Mouse (Mus musculus) intestine, embryonic 16.5 days (tissue): Measurements from ENCODE around the gene Gpsm2. TPM values are rescaled to one million over a fixed set of nuclear protein-coding genes. Genes with fewer than 3 reads are reported as not detected.

ENCODE experiments used
- ATAC-seq: fragments of 200-750 bp; cut with Nextera tagmentation; 2 replicates; pipeline ENCODE4 v1.8.0; 2017; ENCODE audit warnings: moderate TSS enrichment, moderate library complexity
- H3K27ac ChIP-seq: fragments of 300-500 bp; sonication (generic); 2 replicates; pipeline ENCODE4 v1.5.1; 2014; ENCODE audit warnings: mild to moderate bottlenecking, low read length
- H3K27me3 ChIP-seq: fragments of 300-500 bp; sonication (generic); replicated peaks from 2 replicates; pipeline ENCODE4 v1.6.1; 2014; ENCODE audit warnings: low read length, control low read depth, mixed read lengths; ENCODE audit not compliant: control insufficient read depth, insufficient read depth
- H3K36me3 ChIP-seq: fragments of 300-500 bp; sonication (generic); 2 replicates; pipeline ENCODE4 v1.6.1; 2014; ENCODE audit warnings: low read length, control low read depth; ENCODE audit not compliant: control insufficient read depth, insufficient read depth
- H3K4me1 ChIP-seq: fragments of 300-500 bp; sonication (generic); 2 replicates; pipeline ENCODE4 v1.6.1; 2014; ENCODE audit warnings: low read length, control low read depth, mixed read lengths; ENCODE audit not compliant: control insufficient read depth, insufficient read depth
- H3K4me2 ChIP-seq: fragments of 300-500 bp; sonication (generic); 2 replicates; pipeline ENCODE4 v1.6.1; 2014; ENCODE audit warnings: low read depth, low read length, control low read depth
- H3K4me3 ChIP-seq: fragments of 300-500 bp; sonication (generic); 2 replicates; pipeline ENCODE4 v1.5.1; 2014; ENCODE audit warnings: mild to moderate bottlenecking, low read length
- H3K9ac ChIP-seq: fragments of 300-500 bp; sonication (generic); 2 replicates; pipeline ENCODE4 v1.6.1; 2014; ENCODE audit warnings: low read depth, low read length
- H3K9me3 ChIP-seq: fragments of 300-500 bp; sonication (generic); 2 replicates; pipeline ENCODE4 v1.6.1; 2016; ENCODE audit warnings: low read length, control low read depth; ENCODE audit not compliant: control insufficient read depth
- WGBS: fragments of 180-500 bp; shearing (Covaris S2); extraction: QIAGEN DNeasy Blood & Tissue Kit; methylation state at CpG from one replicate; pipeline ENCODE4 v1.1.7; 2014; 5-methylcytosine and 5-hydroxymethylcytosine counted together
- polyA plus RNA-seq: library from polyadenylated mRNA; unstranded; fragments of >200 nt; fragmentation: Nextera tagmentation; extraction: Ambion mirVana; gene quantifications from 2 replicates; pipeline ENCODE4 v1.2.1, GENCODE M21; 2015

Gene Gpsm2
- polyA plus RNA-seq, 1 experiment from 2014 or later = 49.5 TPM

DNA sequence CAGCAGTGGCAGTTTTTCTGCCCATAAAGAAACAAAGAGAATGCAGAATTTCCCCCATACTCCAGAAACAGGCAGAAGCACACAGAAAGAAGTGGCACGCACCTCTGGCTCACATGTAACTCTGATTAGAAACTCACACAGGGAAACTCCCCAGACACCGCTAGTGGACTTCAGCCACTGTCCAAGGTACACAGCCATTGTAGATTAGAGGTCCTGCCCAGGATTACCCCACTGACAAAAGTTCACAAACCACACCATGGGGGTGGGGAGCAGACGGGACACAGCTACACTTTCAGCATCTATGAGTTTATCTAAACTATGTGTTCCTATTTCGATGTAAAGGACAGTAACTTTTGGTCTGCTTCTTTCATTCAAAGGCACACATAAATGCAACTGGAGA, 7.3 kb downstream of the Gpsm2 start:
- Histone ChIP-seq H3K4me3 (no peak overlapping the region), H3K9ac (no peak overlapping the region), H3K36me3 (no peaks in the 10 kb centered on the region), H3K4me2 (no peak overlapping the region), H3K4me1 (peaks cover 19% of the 10 kb centered on the region), H3K27me3 (no peaks in the 10 kb centered on the region), H3K27ac (peak overlapping the region; percentile 39; the same call in 1 of the 2 replicates), H3K9me3 (no peaks in the 10 kb centered on the region)
- peak; percentile 87 for ATAC-seq
- WGBS = 67% methylated on average over 4 of the region's 4 CpGs

- 0 out of 2 replicates have a peak overlapping the region, but pooled peaks have one; percentile 6 for H3K27ac ChIP-seq
- ATAC-seq = no peak
- H3K36me3 ChIP-seq = no peaks in the 10 kb centered on the region
- no peak overlapping the region for H3K9ac ChIP-seq
- H3K9me3 ChIP-seq = no peaks in the 10 kb centered on the region
- H3K4me1 ChIP-seq = peaks cover 15% of the 10 kb centered on the region
- no peak overlapping the region for H3K4me2 ChIP-seq
- H3K27me3 ChIP-seq = no peaks in the 10 kb centered on the region
- no peak overlapping the region for H3K4me3 ChIP-seq
- whole genome bisulfite sequencing = 32% methylated on average over 3 of the region's 3 CpGs
These were observed 8.9 kb downstream of the Gpsm2 start for GRCm38 (mm10) chr3:108713065-108713675.

GRCm38 (mm10) chr3:108711296-108711695, 10.8 kb downstream of the Gpsm2 start:
- Histone ChIP-seq H3K27me3 (no peaks in the 10 kb centered on the region), H3K4me1 (peaks cover 12% of the 10 kb centered on the region), H3K4me2 (no peak overlapping the region), H3K36me3 (no peaks in the 10 kb centered on the region; the same call in 1 of the 2 replicates), H3K27ac (no peak overlapping the region), H3K4me3 (no peak overlapping the region), H3K9me3 (no peaks in the 10 kb centered on the region), H3K9ac (no peak overlapping the region)
- no peak for ATAC-seq
- 95% methylated on average over 5 of the region's 5 CpGs for WGBS

DNA sequence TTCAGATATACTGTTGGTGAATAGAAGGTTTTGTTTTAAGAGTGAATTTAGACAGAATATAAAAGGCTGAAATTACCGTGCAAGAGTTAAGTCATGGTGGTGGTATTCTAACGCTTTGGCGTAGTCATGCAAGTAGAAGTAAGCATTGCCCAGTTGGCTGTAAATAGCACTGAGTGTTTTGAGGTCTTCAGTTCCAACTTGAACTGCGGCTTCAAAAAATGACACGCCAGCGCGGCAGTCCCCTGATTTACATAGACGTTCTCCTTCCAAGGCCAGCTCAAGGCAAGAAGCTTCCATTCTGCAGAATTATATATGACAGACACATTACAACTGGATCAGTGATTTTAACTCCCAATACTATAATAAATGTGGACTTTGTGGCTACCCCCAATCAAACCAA, 19.3 kb downstream of the Gpsm2 start:
- Histone ChIP-seq H3K4me2 (no peak overlapping the region), H3K36me3 (peaks cover 6% of the 10 kb centered on the region), H3K4me1 (no peaks in the 10 kb centered on the region), H3K27ac (no peak overlapping the region), H3K27me3 (no peaks in the 10 kb centered on the region), H3K9me3 (no peaks in the 10 kb centered on the region), H3K4me3 (no peak overlapping the region), H3K9ac (no peak overlapping the region)
- ATAC-seq = no peak
- WGBS = 94% methylated on average over 8 of the region's 8 CpGs

DNA sequence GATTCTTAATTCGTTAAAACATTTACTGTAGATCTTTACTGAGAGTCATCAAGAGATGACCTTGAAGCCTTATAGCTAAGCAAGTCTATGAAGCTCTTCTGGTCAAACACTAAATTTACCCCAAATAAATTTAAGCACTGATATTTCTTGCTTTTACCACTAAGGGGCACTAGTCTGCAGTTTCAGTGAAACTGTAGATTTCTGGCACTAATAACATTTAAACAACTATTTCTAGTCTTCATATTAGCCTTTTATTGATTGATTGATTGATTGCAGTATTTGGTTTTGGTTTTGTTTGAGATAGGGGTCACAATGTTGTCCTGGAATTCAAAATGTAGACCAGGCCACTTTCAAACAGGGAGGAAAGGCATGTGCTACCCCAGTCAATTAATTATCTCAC, 20.9 kb downstream of the Gpsm2 start:
- no peaks in the 10 kb centered on the region for H3K9me3 ChIP-seq
- peaks cover 6% of the 10 kb centered on the region for H3K36me3 ChIP-seq
- H3K9ac ChIP-seq = no peak overlapping the region
- no peaks in the 10 kb centered on the region for H3K27me3 ChIP-seq
- H3K4me3 ChIP-seq = no peak overlapping the region
- 85% methylated on average over 1 of the region's 1 CpGs for WGBS
- H3K4me2 ChIP-seq = no peak overlapping the region
- no peak for ATAC-seq
- no peak overlapping the region for H3K27ac ChIP-seq
- no peaks in the 10 kb centered on the region for H3K4me1 ChIP-seq

DNA sequence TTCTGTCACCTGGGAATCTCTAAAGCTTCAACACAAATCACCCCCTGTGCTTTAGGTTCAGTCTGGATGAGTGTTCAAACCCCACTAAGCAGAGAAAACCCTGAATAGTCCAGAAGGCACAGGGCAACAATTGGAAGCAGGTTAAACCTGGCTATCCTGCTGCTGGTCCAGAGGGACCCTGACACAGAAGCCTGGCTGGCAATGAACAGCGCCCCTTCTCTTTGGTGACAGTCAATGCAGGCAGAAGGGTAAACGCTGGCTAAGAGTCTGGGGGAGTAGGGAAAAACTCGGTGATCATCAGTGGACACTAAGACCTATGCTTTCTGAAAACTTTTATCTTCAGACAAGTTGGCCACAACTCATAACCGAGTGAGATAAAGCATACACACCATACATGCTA, 22.3 kb downstream of the Gpsm2 start:
- Histone ChIP-seq H3K4me3 (no peak overlapping the region), H3K4me2 (no peak overlapping the region), H3K4me1 (no peaks in the 10 kb centered on the region), H3K27me3 (no peaks in the 10 kb centered on the region), H3K36me3 (peaks cover 6% of the 10 kb centered on the region), H3K9ac (no peak overlapping the region), H3K9me3 (no peaks in the 10 kb centered on the region), H3K27ac (no peak overlapping the region)
- WGBS = 89% methylated on average over 4 of the region's 4 CpGs
- no peak for ATAC-seq

DNA sequence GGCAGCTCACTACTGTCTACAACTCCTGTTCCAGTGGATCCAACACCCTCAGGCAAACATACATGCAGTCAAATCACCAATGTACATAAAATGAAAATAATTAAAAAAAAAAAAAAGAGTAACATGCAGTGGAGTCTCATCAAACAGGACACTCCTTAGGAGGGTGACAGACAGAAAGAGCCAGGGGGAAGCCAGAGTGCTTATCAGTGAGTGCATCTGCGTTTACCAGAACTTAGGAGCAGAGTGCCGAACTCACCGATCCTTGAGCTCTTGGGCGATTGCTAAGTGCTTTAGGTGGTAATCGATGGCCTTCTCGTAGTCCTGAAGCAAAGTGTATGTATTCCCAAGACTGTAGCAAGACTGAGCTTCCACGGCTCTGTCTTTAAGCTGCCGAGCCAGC, 23.4 kb downstream of the Gpsm2 start:
- Histone ChIP-seq H3K36me3 (peaks cover 6% of the 10 kb centered on the region), H3K9ac (no peak overlapping the region), H3K4me2 (no peak overlapping the region), H3K9me3 (no peaks in the 10 kb centered on the region), H3K27me3 (no peaks in the 10 kb centered on the region), H3K4me3 (no peak overlapping the region), H3K27ac (no peak overlapping the region), H3K4me1 (no peaks in the 10 kb centered on the region)
- 91% methylated on average over 8 of the region's 8 CpGs for WGBS
- no peak for ATAC-seq

GRCm38 (mm10) chr3:108694321-108694720, 27.8 kb downstream of the Gpsm2 start:
- Histone ChIP-seq H3K9ac (no peak overlapping the region), H3K27ac (no peak overlapping the region), H3K36me3 (peaks cover 4% of the 10 kb centered on the region; the same call in 1 of the 2 replicates), H3K9me3 (no peaks in the 10 kb centered on the region), H3K4me3 (no peak overlapping the region), H3K27me3 (no peaks in the 10 kb centered on the region), H3K4me1 (no peaks in the 10 kb centered on the region), H3K4me2 (no peak overlapping the region)
- ATAC-seq = no peak
- WGBS = 78% methylated on average over 9 of the region's 9 CpGs

- Histone ChIP-seq H3K9me3 (no peaks in the 10 kb centered on the region), H3K27ac (no peak overlapping the region), H3K9ac (no peak overlapping the region), H3K4me1 (no peaks in the 10 kb centered on the region), H3K27me3 (no peaks in the 10 kb centered on the region), H3K4me2 (no peak overlapping the region), H3K36me3 (peaks cover 11% of the 10 kb centered on the region; the same call in 1 of the 2 replicates), H3K4me3 (no peak overlapping the region)
- 71% methylated on average over 4 of the region's 4 CpGs for WGBS
- no peak for ATAC-seq
These were observed 32.1 kb downstream of the Gpsm2 start for GRCm38 (mm10) chr3:108689979-108690378.

GRCm38 (mm10) chr3:108689446-108689845, 32.7 kb downstream of the Gpsm2 start:
- ATAC-seq = no peak
- no peak overlapping the region for H3K27ac ChIP-seq
- 88% methylated on average over 8 of the region's 8 CpGs for WGBS
- no peak overlapping the region for H3K9ac ChIP-seq
- H3K4me2 ChIP-seq = no peak overlapping the region
- H3K4me1 ChIP-seq = no peaks in the 10 kb centered on the region
- H3K9me3 ChIP-seq = no peaks in the 10 kb centered on the region
- H3K4me3 ChIP-seq = no peak overlapping the region
- peaks cover 11% of the 10 kb centered on the region; the same call in 1 of the 2 replicates for H3K36me3 ChIP-seq
- no peaks in the 10 kb centered on the region for H3K27me3 ChIP-seq
